Mouse (Mus musculus) E14TG2a.4 (cell line): Measurements from ENCODE around the gene Eps15l1.

Source experiments
- CTCF ChIP-seq: conservative IDR thresholded peaks from 2 replicates; pipeline ENCODE4 v1.5.1; 2014; ENCODE audit warnings: low read length
- NANOG ChIP-seq: IDR thresholded peaks from 2 replicates; pipeline ENCODE4 v1.6.1; 2014; ENCODE audit warnings: borderline replicate concordance, low read length, mixed read lengths
- POU5F1 ChIP-seq: IDR thresholded peaks from 2 replicates; pipeline ENCODE4 v1.6.1; 2014; ENCODE audit warnings: low read length, borderline replicate concordance

GRCm38 (mm10) chr8:72451516-72451915 is 30.3 kb upstream of the Eps15l1 start:
- TF ChIP-seq CTCF (no peak), POU5F1 (no peak), NANOG (no peak)
